Mouse (Mus musculus) testis, adult 2 months (tissue): ENCODE data around the gene Cdca8.

Source experiments
- CTCF ChIP-seq: fragments of 200-500 bp; IDR thresholded peaks from 2 replicates; pipeline ENCODE4 v1.5.1; 2012; ENCODE audit warnings: low read depth, mild to moderate bottlenecking, inconsistent platforms, low read length, moderate library complexity; ENCODE audit not compliant: control insufficient read depth, insufficient read depth, insufficient replicate concordance
- POLR2A ChIP-seq: fragments of 200-500 bp; IDR thresholded peaks from 2 replicates; pipeline ENCODE4 v1.6.1; 2012; ENCODE audit warnings: low read depth, mild to moderate bottlenecking, inconsistent platforms, low read length, moderate library complexity; ENCODE audit not compliant: control insufficient read depth

GRCm38 (mm10) chr4:124968711-124969110 is 29.6 kb upstream of the Cdca8 start:
- TF ChIP-seq POLR2A (no peak), CTCF (no peak)
